Mouse (Mus musculus): ENCODE results near the gene Gm5426.

DNA sequence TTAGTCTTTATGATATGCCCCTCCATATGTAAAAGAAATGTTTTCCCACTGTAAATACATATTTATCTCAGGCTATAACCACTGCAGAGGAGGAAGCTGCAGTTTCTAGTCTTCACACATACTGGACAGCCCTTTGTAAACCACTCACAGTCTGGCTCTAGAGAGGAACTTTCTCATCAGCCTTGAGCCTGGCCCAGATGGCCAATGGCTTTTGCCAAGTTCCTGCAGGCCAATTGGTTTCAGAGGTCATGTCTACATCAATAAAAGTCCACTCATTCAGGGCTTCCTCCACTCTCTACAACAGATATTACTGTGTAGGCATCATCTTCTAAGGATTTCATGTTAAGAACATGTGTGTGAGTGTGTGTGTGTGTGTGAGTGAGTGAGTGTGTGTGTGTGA lies 35.1 kb downstream of the Gm5426 start:
- TF ChIP-seq CTCF (IDR thresholded peaks at IDR 0.05; ENCODE audit: low read depth, low read length) (no peak), EP300 (IDR thresholded peaks at IDR 0.05; ENCODE audit: insufficient read depth, low read depth, low read length) (no peak)
